Mouse (Mus musculus) gastrocnemius, postnatal 4 days (tissue): ENCODE measurements at regions not wholly inside any gene's neighbourhood (a gene's known extent, or its start where the extent isn't known, plus 50 kb on each side); places are given as distances from the start of the nearest gene placed in this dataset.

ENCODE experiments used
- DNase-seq, 2 experiments: peaks; one replicate each; pipeline ENCODE4 v3.0.0; 2021 to 2022; ENCODE audit warnings: low spot score in 2 of 2, mixed read lengths in 2 of 2

DNA sequence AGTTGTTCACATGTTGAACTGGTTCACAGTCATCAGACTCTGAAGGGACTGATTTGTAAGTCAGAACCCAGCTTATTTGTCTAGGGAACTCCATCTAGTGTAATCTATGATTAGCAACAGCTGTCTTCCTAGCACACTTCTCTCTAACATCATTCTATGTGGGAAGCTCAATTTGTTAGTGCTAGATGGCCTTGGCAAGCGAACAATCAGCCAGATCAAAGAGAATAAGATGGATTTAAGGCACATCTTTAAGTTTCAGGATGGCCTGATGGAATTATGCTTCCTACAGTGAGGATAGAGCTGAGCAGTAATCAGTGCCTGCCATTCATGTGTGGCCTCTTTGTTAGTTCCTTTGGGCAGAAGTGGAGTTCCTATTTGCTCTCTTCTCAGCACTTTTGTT, 183.1 kb upstream of the Pdcd1 start:
- DNase-seq, result no peak

DNA sequence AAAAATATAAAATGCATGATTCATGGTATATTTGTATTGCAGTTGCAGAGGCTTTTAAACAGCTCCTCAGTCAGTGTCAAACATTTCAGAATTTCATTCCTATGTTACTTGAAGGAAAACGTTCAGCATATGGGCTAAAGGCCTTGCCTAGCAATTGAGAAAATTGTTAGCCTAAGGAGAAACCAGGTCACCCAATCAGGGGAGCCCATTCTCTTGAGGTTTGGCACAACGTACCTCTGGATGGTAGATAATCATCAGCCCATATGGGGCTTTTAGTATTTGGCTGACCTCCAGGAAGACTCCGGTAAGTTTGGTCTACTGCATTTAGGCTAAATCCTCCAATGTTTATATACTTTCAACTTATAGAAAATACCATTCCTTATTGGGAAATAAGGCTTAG, 168.7 kb upstream of the Pdcd1 start:
- no peak for DNase-seq

DNA sequence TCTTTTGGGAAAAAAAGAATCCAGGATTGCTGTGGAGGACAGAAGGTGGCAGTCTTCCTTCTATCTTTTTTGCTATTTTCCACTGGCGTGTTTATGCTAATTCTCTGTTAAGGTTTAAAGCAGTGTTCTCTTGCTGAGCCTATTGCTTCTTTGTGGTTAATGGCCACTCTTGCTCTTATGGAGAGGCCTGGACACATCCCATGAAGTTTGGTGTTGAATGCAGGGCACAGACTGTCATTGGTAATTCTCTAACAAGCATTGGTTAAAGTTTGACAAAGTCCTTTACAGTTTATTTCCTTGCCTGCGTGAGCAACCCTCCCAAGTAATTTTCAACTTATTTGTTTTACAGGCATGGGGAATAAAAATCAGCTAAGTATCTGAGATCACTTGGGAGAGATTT, 165.1 kb upstream of the Pdcd1 start:
- no peak for DNase-seq

DNA sequence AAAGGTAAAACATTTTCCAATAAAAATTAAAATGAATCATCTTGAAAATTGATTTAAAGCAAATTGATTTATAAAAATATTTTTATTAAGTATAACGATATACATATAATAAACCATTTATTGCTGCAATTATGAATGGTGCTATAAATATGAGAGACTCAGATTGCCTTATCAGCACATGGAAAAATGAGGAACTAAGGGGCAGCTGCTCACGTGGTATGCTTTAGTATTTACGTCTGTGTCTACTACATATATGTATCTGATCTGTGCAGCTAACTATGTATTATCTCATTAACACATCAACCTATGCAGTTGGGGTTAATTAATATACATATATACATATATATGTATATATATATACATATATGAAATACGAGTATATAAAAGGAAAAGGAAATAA, 156.6 kb upstream of the Pdcd1 start:
- no peak for DNase-seq

DNA sequence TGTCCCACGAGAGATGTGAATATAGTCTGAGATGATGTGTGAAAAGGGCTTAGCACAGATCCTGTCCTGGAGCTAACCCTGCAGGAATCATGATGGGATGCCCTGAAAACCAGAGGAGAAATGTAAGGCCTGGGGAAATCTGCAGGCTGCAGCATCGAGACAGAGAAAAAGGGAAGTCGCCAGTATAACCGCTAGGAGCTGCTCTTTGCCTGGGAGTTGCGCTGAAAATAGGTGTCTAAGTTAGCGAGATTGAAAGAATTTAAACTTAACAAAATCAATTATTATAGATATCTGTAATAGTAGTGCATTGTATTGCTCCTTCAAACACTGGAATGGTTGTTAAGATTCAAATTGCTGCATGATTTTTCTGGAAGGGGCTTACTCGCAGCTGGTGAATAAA, 155.5 kb upstream of the Pdcd1 start:
- DNase-seq, result no peak

DNA sequence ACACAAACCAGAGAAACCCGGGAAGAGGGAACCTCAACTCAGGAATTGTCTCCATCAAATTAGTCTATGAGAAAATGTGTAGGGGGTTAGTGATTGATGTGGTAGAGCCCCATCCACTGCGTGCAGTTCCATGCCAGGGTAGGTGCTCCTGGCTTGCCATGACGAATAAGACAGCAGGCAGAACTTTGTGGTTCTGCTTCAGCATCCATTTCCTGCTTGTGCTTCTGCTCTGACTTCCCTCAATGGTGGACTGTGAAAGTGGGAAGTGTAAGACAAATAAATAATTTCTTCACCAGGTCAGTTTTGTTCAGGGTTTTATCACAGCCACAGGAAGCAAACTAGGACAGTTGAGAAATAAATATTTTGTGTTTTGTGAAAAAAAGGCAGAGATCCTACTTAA, 150.9 kb upstream of the Pdcd1 start:
- DNase-seq, result no peak

DNA sequence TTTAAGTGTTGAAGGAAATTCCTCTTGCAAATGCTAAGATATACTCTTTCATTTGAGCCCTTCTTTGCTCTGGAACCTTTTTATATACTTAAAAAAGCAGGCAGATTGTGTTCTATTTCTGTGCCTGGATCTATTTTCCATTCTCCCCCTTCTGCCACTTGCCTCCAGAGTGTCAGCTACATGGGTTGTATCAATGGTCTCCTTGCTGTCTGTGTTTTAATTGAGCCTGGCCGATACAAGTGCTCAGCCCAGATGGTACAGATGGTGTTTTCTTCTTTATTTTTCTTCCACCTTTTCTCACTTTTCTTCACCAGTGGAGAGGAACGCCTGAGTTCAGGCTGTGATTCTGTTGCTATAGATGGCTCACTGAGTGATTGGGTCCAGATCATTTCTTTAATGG, 131.5 kb upstream of the Pdcd1 start:
- no peak for DNase-seq

DNA sequence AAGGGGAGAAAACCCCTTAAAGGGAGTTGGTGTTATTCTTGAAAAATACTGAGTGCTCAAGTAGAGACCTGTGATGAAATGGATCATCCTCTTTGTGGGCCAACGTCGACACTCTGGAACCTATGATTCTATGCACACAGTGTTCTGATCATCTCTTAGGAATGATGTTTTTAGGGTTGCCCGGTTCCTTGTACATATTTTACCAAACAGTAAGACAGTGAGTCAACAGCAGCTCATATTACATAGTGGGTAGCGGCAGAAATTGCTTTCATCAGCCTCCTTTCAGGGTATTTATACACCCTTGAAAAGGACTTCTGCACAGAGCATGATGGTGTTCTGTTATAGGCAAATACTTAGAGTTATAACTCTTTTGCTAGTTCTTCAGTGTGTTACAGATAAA, 97.6 kb upstream of the Pdcd1 start:
- no peak for DNase-seq

DNA sequence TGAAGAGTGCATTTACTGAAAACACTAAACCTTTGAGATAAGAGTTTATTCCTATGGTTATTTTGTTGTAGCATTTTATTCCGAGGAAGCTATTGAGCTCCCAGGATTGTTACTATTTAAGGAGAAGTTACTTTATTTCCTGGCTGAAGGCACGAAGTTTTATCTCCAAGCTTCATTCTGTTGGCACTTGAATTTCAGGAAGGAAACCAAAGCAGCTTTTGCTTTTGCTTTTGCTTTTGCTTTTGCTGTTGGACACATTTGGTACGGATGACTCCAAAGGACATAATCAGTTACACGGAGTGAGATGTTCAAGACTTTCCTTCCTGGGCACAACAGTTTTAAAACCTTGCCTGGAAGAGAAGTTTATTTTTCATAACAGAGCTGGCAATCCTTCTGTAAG, 94.7 kb upstream of the Pdcd1 start:
- no peak for DNase-seq

DNA sequence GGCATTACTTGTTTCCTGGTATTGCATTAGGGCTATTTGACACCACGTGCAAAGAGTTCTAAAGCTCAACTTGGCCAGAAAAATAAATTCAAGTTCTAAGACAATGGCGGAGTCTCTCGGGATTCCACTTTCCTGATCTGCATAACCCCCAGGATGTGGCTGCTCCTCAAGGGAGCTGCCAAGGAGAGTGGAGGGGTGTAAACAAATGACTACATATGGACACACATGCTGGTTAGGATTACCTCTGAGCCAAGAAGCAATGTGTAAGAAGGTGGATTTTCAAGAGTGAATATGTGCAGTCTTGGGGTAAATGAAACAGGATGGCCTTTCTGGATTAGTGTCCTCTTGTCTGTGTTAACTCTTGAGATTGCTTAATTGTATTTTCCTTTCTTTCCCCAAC, 88.2 kb upstream of the Pdcd1 start:
- DNase-seq, result no peak

DNA sequence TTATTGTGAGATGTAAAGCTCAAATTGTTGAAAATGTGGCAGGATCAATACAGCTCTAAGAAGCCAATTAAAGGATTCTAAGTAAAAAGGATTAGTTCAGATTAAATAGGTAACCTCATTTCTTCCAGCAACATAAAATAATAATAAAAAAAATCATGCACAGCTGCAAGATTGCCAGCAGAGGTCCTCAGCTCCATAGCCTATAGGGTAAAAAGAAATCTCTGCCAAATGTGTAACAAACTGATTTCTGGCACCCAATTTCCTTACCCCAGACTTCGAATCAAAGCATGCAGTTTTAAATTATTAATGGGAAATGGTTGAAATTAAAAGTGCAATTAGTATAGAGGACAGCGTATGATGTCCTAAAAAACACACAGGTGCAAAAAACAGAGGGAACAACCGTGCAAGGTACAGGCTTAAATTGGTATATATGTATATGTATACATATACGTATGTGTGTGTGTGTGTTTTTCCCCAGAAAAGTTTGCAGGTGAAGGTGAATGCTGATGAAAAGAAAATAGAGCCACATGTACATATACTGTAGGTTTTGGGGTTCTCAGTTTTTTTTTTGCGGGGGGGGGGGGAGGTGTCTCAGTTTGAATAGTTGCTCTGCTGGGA, 87.2 kb upstream of the Pdcd1 start:
- no peak for DNase-seq

DNA sequence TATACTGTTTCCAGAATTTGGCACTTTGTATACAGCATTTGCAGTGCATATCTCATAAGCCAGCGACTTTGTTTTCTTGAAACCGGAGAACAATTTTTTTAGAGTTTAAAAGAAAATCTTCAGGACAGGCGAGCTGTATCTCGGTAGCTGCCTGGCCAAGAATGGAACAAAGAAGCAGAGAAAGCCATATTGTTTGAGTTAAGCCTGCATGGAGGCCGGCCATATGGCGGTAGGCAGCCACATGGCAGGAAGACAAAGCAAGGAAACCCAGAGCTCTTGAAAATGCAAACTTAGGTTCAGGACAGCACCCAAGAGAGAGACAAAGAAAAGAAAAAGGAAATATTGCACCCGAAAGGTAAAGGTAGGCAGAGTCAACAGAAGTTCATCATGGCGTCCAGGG, 84.4 kb upstream of the Pdcd1 start:
- no peak for DNase-seq
